Mouse (Mus musculus): ENCODE data around the gene Tacr2.

Gene Tacr2

DNA sequence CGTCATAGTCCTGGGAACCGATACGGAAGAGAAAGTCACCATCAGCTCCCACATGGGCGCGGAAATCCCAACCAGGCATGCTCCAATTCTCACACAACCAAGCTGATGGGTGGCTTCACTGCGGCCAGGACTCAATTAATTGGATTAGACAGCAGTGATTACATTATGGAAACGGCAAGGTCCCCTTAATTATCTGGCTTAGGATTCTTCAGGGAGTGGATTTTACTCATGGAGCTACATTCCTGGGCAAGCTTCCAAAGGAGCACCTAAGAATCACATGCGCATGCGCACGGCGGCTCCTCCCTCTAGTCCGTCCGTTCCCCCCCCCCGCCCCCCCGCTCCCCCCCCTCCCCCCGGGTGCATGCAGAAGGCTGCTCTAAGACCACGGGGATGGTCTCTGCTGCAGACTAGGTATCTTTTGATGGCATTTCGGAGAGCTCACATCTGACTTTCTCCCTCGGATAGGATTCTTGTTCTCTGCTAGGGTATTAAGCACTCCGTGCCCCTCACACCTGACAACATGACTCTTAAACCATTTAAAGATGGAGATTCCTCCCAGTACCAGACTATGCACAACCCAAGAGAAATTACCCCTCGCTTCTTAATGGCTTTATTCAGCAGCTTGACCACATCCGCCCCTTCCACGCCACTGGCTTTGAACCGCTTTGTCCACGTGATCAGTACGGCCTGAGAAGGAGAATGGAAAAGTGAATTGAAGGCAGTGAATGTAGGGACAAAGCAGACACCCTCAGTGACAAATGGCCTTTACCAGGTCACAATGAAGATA, 44.0 kb downstream of the Tacr2 start:
- in situ Hi-C loops (cut with MboI, MseI): no loop called here

GRCm38 (mm10) chr10:62300006-62300827, 48.0 kb downstream of the Tacr2 start:
- in situ Hi-C loops (cut with MboI, MseI): no loop called here

- in situ Hi-C loops (cut with MboI, MseI): no loop called here
Measured at GRCm38 (mm10) chr10:62305090-62305489, 52.9 kb downstream of the Tacr2 start.

DNA sequence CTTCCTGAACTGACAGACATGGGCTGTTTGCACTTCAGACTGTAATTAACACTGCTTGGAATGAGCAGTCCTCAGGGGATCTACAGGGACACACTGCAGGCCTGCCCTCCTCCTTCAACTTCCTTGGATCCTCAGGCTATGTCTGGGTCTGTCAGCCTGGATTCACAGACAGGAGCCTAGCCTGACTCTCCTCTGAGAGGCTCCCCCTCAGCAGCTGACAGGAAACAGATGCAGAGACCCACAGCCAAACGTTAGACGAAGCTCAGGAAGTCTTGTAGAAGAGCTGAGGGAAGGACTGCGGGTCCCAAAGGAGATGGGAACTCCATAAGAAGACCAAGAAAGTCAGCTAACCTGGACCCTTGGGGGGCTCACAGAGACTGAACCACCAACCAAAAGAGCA, 54.2 kb downstream of the Tacr2 start:
- in situ Hi-C loops (cut with MboI, MseI): no loop called here

DNA sequence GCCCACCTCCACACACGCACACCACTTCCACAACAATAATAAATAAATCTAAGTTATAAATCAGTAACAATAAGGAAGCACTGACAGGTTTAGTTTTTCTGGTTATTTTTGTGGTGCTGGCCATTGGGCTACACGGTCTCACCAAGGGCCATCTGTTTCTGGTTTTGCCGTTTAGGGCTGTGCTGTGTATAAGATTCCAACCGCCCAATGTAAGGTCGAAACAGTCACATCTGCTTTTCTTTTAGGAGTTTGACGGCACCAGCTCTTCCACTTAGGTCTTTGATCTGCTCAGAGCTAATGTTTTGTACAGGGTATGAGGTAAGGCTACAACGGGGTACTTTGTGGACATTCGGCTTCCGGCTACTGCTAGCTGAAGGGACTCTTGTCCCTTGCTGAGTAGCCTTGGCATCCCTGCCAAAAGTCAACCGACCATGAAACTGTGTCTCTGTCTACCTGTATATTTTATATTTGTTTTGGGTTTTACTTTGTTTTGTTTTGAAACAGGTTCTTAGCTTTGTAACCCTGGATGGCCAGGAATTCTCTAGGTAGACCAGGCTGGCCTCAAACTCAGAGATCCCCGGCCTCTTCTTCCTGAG, 56.8 kb downstream of the Tacr2 start:
- in situ Hi-C loops (cut with MboI, MseI): no loop called here

- in situ Hi-C loops (cut with MboI, MseI): no loop called here
Measured at GRCm38 (mm10) chr10:62309593-62309992, 57.4 kb downstream of the Tacr2 start.

- in situ Hi-C loops (cut with MboI, MseI): no loop called here
Measured at GRCm38 (mm10) chr10:62310259-62311039, 58.2 kb downstream of the Tacr2 start.

- in situ Hi-C loops (cut with MboI, MseI): no loop called here
Measured at GRCm38 (mm10) chr10:62311464-62311863, 59.2 kb downstream of the Tacr2 start.

GRCm38 (mm10) chr10:62313140-62313539, 60.9 kb downstream of the Tacr2 start:
- in situ Hi-C loops (cut with MboI, MseI): no loop called here

GRCm38 (mm10) chr10:62313885-62314424, 61.7 kb downstream of the Tacr2 start:
- in situ Hi-C loops (cut with MboI, MseI): no loop called here
